Mouse (Mus musculus) intestine, embryonic 16.5 days (tissue): ENCODE measurements at regions not wholly inside any gene's neighbourhood (a gene's known extent, or its start where the extent isn't known, plus 50 kb on each side); places are given as distances from the start of the nearest gene placed in this dataset.

ENCODE experiments used
- ATAC-seq: fragments of 200-750 bp; cut with Nextera tagmentation; 2 replicates; pipeline ENCODE4 v1.8.0; 2017; ENCODE audit warnings: moderate TSS enrichment, moderate library complexity
- H3K27ac ChIP-seq: fragments of 300-500 bp; sonication (generic); 2 replicates; pipeline ENCODE4 v1.5.1; 2014; ENCODE audit warnings: mild to moderate bottlenecking, low read length
- H3K27me3 ChIP-seq: fragments of 300-500 bp; sonication (generic); replicated peaks from 2 replicates; pipeline ENCODE4 v1.6.1; 2014; ENCODE audit warnings: low read length, control low read depth, mixed read lengths; ENCODE audit not compliant: control insufficient read depth, insufficient read depth
- H3K36me3 ChIP-seq: fragments of 300-500 bp; sonication (generic); 2 replicates; pipeline ENCODE4 v1.6.1; 2014; ENCODE audit warnings: low read length, control low read depth; ENCODE audit not compliant: control insufficient read depth, insufficient read depth
- H3K4me1 ChIP-seq: fragments of 300-500 bp; sonication (generic); 2 replicates; pipeline ENCODE4 v1.6.1; 2014; ENCODE audit warnings: low read length, control low read depth, mixed read lengths; ENCODE audit not compliant: control insufficient read depth, insufficient read depth
- H3K4me2 ChIP-seq: fragments of 300-500 bp; sonication (generic); 2 replicates; pipeline ENCODE4 v1.6.1; 2014; ENCODE audit warnings: low read depth, low read length, control low read depth
- H3K4me3 ChIP-seq: fragments of 300-500 bp; sonication (generic); 2 replicates; pipeline ENCODE4 v1.5.1; 2014; ENCODE audit warnings: mild to moderate bottlenecking, low read length
- H3K9ac ChIP-seq: fragments of 300-500 bp; sonication (generic); 2 replicates; pipeline ENCODE4 v1.6.1; 2014; ENCODE audit warnings: low read depth, low read length
- H3K9me3 ChIP-seq: fragments of 300-500 bp; sonication (generic); 2 replicates; pipeline ENCODE4 v1.6.1; 2016; ENCODE audit warnings: low read length, control low read depth; ENCODE audit not compliant: control insufficient read depth
- WGBS: fragments of 180-500 bp; shearing (Covaris S2); extraction: QIAGEN DNeasy Blood & Tissue Kit; methylation state at CpG from one replicate; pipeline ENCODE4 v1.1.7; 2014; 5-methylcytosine and 5-hydroxymethylcytosine counted together

GRCm38 (mm10) chr12:35269465-35269864 lies 222.5 kb downstream of the Snx13 start:
- Histone ChIP-seq H3K9me3 (no peaks in the 10 kb centered on the region), H3K4me3 (no peak overlapping the region), H3K27ac (no peak overlapping the region), H3K36me3 (no peaks in the 10 kb centered on the region), H3K4me1 (no peaks in the 10 kb centered on the region), H3K4me2 (no peak overlapping the region), H3K9ac (no peak overlapping the region), H3K27me3 (no peaks in the 10 kb centered on the region)
- no peak for ATAC-seq

GRCm38 (mm10) chr12:35268006-35268405 lies 221.0 kb downstream of the Snx13 start:
- no peak overlapping the region for H3K4me3 ChIP-seq
- H3K27me3 ChIP-seq: no peaks in the 10 kb centered on the region
- ATAC-seq: no peak
- no peaks in the 10 kb centered on the region for H3K4me1 ChIP-seq
- no peaks in the 10 kb centered on the region for H3K9me3 ChIP-seq
- no peak overlapping the region for H3K9ac ChIP-seq
- WGBS: 83% methylated on average over 2 of the region's 2 CpGs
- H3K4me2 ChIP-seq: no peak overlapping the region
- H3K36me3 ChIP-seq: no peaks in the 10 kb centered on the region
- H3K27ac ChIP-seq: no peak overlapping the region

- no peak for ATAC-seq
- WGBS: 54% methylated on average over 6 of the region's 6 CpGs
- Histone ChIP-seq H3K36me3 (no peaks in the 10 kb centered on the region), H3K4me2 (no peak overlapping the region), H3K27me3 (no peaks in the 10 kb centered on the region), H3K9me3 (no peaks in the 10 kb centered on the region), H3K9ac (no peak overlapping the region), H3K4me1 (no peaks in the 10 kb centered on the region), H3K4me3 (no peak overlapping the region), H3K27ac (no peak overlapping the region)
Measured at GRCm38 (mm10) chr12:35267023-35267654, 220.2 kb downstream of the Snx13 start.

- no peak for ATAC-seq
- Histone ChIP-seq H3K27me3 (no peaks in the 10 kb centered on the region), H3K4me1 (no peaks in the 10 kb centered on the region), H3K9me3 (no peaks in the 10 kb centered on the region), H3K9ac (no peak overlapping the region), H3K4me2 (no peak overlapping the region), H3K4me3 (no peak overlapping the region), H3K36me3 (no peaks in the 10 kb centered on the region), H3K27ac (no peak overlapping the region)
Measured at GRCm38 (mm10) chr12:35259781-35260180, 212.8 kb downstream of the Snx13 start.

- H3K4me2 ChIP-seq: no peak overlapping the region
- ATAC-seq: no peak
- no peaks in the 10 kb centered on the region for H3K9me3 ChIP-seq
- no peak overlapping the region for H3K9ac ChIP-seq
- H3K27me3 ChIP-seq: no peaks in the 10 kb centered on the region
- WGBS: 73% methylated on average over 2 of the region's 2 CpGs
- H3K4me1 ChIP-seq: no peaks in the 10 kb centered on the region
- no peak overlapping the region for H3K27ac ChIP-seq
- H3K36me3 ChIP-seq: no peaks in the 10 kb centered on the region
- H3K4me3 ChIP-seq: no peak overlapping the region
Measured at GRCm38 (mm10) chr12:35255723-35256401, 208.9 kb downstream of the Snx13 start.

GRCm38 (mm10) chr12:35248476-35248875 lies 201.5 kb downstream of the Snx13 start:
- no peaks in the 10 kb centered on the region for H3K9me3 ChIP-seq
- peak; percentile 78 for ATAC-seq
- no peaks in the 10 kb centered on the region for H3K4me1 ChIP-seq
- 60% methylated on average over 5 of the region's 5 CpGs for WGBS
- H3K27me3 ChIP-seq: no peaks in the 10 kb centered on the region
- H3K36me3 ChIP-seq: no peaks in the 10 kb centered on the region
- no peak overlapping the region for H3K4me2 ChIP-seq
- H3K27ac ChIP-seq: no peak overlapping the region
- H3K9ac ChIP-seq: no peak overlapping the region
- H3K4me3 ChIP-seq: no peak overlapping the region

GRCm38 (mm10) chr12:35246226-35247014 lies 199.4 kb downstream of the Snx13 start:
- ATAC-seq: no peak

GRCm38 (mm10) chr12:35232322-35232673 lies 185.3 kb downstream of the Snx13 start:
- Histone ChIP-seq H3K36me3 (no peaks in the 10 kb centered on the region), H3K4me3 (no peak overlapping the region), H3K4me1 (no peaks in the 10 kb centered on the region), H3K27me3 (no peaks in the 10 kb centered on the region), H3K4me2 (no peak overlapping the region), H3K9ac (no peak overlapping the region), H3K9me3 (no peaks in the 10 kb centered on the region), H3K27ac (no peak overlapping the region)
- no peak for ATAC-seq
- 72% methylated on average over 2 of the region's 2 CpGs for WGBS

More at GRCm38 (mm10) chr12:35246226-35247014, 199.4 kb downstream of the Snx13 start:
- H3K36me3 ChIP-seq: no peaks in the 10 kb centered on the region
- no peak overlapping the region for H3K9ac ChIP-seq
- 64% methylated on average over 5 of the region's 5 CpGs for WGBS
- H3K27me3 ChIP-seq: no peaks in the 10 kb centered on the region
- H3K4me2 ChIP-seq: no peak overlapping the region
- no peak overlapping the region for H3K27ac ChIP-seq
- H3K4me3 ChIP-seq: no peak overlapping the region
- H3K4me1 ChIP-seq: no peaks in the 10 kb centered on the region
- H3K9me3 ChIP-seq: no peaks in the 10 kb centered on the region

GRCm38 (mm10) chr12:35231414-35232321 lies 184.7 kb downstream of the Snx13 start:
- no peaks in the 10 kb centered on the region for H3K27me3 ChIP-seq
- no peaks in the 10 kb centered on the region for H3K36me3 ChIP-seq
- H3K9me3 ChIP-seq: no peaks in the 10 kb centered on the region
- H3K4me3 ChIP-seq: no peak overlapping the region
- no peak for ATAC-seq
- no peak overlapping the region for H3K27ac ChIP-seq
- H3K4me1 ChIP-seq: no peaks in the 10 kb centered on the region
- no peak overlapping the region for H3K4me2 ChIP-seq
- no peak overlapping the region for H3K9ac ChIP-seq
